Mouse (Mus musculus) ES-CJ7 (cell line): ENCODE results near the gene Ptpra.

ENCODE experiments used
- DNase-seq: peaks from one replicate; pipeline ENCODE4 v3.0.0; 2011; ENCODE audit warnings: low read depth, low spot score

Gene Ptpra

GRCm38 (mm10) chr2:130442162-130442561, 7.9 kb upstream of the Ptpra start:
- DNase-seq: peak; percentile 16

- no peak for DNase-seq
These were observed 1.6 kb upstream of the Ptpra start for GRCm38 (mm10) chr2:130448449-130448848.

GRCm38 (mm10) chr2:130449021-130449793, 871 bp upstream of the Ptpra start:
- DNase-seq: peak; percentile 11

DNA sequence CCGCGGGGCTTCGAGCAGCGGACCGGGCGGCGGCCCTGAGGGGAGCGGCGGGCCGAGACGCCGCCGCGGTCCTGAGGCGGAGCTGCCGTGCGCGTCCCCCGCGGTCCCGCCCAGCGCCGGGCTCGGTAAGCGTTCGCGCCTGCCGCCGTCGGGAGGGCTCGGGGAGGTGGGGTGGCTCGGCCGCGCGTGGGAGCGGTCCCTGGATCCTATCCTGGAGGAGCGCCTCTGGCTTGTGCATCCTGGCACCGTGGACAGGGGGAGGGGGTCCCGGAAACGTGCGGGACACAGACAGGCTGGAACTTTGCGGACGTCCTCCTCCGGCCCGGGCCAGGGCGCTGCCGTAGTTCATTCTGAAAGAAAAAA, 337 bp downstream of the Ptpra start:
- DNase-seq: no peak

- DNase-seq: no peak
These were observed 1.1 kb downstream of the Ptpra start for GRCm38 (mm10) chr2:130451086-130451726.

DNA sequence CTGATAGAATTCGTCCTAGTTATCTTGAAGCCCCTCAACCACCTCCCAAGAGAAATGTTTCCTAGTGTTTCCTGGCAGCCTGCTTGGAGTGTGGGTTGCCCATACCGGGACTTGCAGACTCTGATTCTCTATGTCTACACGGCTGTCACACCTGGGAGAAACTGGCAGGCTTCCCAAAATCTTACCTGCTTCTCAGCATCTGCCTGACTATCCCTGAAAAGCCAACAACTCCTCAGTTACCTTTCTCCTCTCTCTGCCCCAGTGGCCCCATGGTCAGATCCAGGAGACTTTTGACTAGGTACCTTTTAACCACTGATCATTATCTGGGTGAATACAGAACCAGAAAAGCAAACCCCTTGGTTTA, 1.6 kb downstream of the Ptpra start:
- DNase-seq: no peak

GRCm38 (mm10) chr2:130452266-130452665, 2.2 kb downstream of the Ptpra start:
- no peak for DNase-seq

- DNase-seq: no peak
These were observed 3.3 kb downstream of the Ptpra start for GRCm38 (mm10) chr2:130453421-130453820.

DNA sequence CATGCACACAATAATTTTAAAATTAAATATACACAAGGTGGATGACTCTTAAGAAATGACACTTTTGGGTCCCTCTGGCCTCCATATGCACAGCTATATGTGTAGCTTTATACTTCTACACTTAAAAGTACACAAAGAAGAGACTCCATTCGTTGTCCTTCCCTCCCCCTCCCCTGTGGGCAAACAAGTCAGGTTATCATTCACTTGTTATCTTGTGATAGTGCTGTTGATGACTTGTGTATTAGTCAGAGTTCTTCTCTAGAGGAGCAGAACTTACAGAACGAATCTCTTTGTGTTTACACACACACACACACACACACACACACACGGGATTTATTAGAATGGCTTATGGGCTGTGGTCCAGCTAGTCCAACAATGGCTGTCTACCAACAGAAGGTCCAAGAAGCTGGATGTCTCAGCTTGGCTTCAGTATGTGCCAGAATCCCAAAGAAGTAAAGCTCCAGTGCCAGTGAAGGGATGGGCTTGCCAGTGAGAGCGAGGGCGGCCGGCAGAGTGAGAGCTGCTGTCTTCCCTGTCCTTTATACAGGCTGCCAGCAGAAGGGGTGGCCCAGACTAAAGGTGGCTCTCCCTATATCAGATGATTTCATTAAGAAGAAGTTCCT, 4.8 kb downstream of the Ptpra start:
- no peak for DNase-seq

DNA sequence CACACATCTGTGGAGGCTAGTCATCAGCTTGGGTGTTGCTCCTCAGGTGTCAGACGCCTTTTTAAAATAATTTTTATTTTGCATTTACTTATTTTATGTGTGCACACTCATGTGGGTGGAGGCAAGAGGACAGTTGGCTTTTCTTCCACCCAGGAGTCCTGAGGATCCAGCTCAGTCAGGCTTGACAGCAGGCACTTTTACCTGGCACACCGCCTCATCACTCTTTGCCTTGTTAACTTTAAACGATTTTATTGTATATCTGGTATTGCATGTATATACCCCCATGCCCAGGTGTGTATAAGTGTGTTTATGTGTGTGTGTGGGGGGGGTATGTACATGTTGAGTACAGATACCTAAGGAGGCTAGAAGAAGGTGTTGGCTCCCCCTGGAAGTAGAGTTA, 7.8 kb downstream of the Ptpra start:
- no peak for DNase-seq

GRCm38 (mm10) chr2:130459576-130459975, 9.5 kb downstream of the Ptpra start:
- DNase-seq: no peak

DNA sequence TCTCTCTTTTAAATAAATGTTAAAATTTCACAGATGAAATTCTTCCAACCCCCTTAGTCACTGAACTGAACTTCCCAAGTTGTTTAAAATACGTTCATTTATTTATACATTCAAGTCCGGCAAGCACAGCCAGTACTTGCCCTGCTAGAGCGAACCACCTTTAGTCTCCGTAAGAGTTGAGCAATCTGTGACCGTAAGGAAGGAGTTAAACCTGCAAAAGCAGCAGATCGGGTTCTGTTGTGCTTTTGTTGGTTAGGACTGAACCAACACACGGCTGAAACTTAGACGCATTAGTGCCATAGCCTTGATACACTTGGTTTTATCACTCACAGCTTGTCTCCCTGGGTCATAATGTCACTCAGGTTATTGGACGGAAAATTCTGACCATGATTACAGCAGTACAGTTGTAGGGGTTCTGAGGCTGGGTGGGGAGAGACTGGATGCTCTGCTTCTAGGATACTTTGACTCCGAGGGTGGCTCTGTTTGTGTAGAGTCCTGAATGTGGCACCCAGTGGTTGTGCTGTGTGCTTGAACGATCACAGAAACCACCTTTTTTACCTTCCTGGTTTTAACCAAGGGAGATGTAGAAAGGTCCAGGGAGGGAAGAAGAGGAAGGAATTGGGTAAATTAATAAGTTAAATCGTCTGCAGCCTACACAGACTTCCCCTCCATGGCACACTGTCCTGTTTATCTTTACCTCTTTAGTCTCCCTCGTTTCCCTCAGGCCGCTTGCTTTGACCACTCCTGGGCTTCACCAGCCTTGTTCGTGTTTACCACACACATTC, 11.4 kb downstream of the Ptpra start:
- no peak for DNase-seq

- DNase-seq: no peak
These were observed 16.4 kb downstream of the Ptpra start for GRCm38 (mm10) chr2:130466438-130466837.

DNA sequence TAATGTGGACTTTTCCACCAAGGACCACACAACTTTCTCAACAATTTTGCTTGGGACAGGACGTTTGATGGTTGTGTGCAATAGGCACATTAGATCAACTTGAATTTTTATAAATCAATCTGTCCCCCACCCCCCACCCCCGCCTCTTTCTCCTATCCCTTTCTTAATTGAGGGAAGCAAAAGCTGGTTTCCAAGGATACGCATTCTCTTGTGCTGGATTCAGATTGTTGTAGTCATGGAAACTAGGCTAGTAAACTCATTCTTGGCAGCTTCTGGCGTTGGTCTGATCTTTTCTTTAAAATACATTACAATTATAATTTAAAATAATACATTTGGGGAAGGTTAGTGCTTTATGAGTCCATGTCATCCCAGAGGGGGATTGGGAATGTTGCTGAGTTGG, 19.3 kb downstream of the Ptpra start:
- DNase-seq: no peak

DNA sequence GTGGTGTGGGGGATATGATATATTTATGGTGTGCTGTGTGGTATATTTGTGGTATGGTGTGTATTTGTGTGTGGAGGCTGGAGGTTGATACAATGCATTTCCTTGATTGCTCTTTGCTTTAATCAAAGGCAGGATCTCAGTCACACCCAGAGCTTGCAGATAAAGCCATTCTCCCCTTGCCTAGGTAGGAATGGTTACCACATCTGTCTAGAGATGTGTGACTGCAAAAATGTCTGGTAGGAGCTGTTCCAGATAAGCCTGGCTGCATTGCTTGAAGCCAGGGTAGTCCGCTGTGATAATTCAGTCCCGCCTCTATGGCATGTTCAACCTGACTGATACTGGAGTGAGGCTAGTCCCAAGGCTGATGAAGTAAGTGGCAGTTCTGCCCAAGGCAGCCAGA, 19.9 kb downstream of the Ptpra start:
- no peak for DNase-seq

DNA sequence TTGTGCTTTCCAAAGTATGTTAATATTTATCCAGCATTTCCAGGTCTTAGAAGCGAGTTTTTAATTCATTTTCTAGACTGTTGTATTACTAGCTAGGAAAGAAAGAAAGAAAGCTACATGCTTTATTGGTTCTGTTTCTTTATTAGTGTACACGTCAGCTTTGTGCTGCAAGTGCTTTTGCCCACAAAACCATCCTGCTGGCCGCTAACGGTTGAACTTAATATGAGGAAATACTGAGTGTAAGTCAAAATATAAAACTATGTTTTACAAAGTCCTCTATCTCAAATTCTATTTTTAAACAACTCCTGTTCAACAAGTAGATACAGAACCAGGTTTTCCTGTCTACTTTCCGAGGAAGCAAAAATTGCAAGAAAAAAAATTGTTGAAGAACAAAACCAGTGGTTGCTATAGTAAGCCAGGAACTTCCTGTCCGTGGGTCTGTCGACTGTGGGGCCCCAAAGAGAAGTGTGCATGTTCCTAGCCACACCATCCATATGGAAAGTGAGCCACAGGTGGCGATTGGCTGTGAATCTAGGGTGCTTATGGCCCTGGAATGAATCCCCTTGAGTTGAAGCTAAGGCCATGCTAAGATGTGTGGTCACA, 22.9 kb downstream of the Ptpra start:
- DNase-seq: no peak

GRCm38 (mm10) chr2:130475764-130476163, 25.7 kb downstream of the Ptpra start:
- DNase-seq: no peak

GRCm38 (mm10) chr2:130476666-130477297, 26.7 kb downstream of the Ptpra start:
- DNase-seq: no peak

DNA sequence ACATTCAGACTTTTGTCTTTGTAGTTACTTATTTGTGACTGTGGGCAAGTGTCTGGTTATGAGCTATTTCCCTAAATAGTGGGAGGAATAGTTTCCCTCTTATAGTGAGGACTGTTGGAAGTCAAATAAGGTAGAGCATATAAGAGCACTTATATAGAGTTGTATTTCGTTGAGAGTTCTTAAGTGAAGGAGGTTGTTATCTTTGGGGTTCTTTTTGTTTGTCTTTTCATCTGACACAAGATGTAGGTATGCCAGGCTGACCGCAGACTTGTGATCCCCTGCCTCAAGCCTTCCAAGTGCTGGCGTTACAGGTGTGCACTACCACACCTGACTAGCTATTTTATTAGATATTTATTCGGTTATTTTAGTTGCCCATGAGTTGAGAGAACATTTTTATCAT, 32.1 kb downstream of the Ptpra start:
- DNase-seq: no peak

DNA sequence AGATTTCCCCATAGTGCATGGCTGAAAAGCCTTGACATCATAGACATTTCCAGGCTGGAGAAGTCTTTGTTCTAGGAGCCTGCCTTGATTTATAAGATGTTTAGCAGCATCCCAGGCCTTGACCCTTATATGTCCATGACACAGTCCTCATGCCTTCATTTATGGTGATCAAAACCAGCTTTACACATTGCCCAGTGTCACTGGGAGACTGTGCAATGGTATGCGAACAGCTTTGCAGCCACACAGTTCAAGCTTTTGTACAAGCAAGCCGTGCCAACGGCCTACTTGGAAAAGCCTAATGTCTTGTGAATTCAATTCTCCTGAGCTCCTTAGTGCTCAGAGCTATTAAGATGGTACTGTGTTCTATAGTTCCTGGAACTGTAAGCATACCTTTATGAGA, 32.6 kb downstream of the Ptpra start:
- DNase-seq: no peak

GRCm38 (mm10) chr2:130484206-130484605, 34.1 kb downstream of the Ptpra start:
- DNase-seq: no peak
